Mouse (Mus musculus) liver, embryonic 14.5 days (tissue): ENCODE data around the gene Usp8. TPM values are rescaled to one million over a fixed set of nuclear protein-coding genes. Genes with fewer than 3 reads are reported as not detected.

ENCODE experiments used
- ATAC-seq: fragments of 200-750 bp; cut with Nextera tagmentation; 2 replicates; pipeline ENCODE4 v1.8.0; 2017; ENCODE audit warnings: moderate number of reproducible peaks, mild to moderate bottlenecking, moderate library complexity; ENCODE audit not compliant: insufficient read depth
- DNase-seq, 3 experiments: peaks; one replicate each; pipeline ENCODE4 v3.0.0-alpha.2; 2012 to 2013; ENCODE audit warnings: low read depth in 3 of 3, low spot score in 3 of 3
- H3K27ac ChIP-seq: fragments of 300-500 bp; sonication (generic); 2 replicates; pipeline ENCODE4 v1.5.1; 2014; ENCODE audit warnings: moderate library complexity, mild to moderate bottlenecking, control low read depth, inconsistent platforms
- H3K27me3 ChIP-seq: fragments of 300-500 bp; sonication (generic); 2 replicates; pipeline ENCODE4 v1.6.1; 2014; ENCODE audit warnings: mild to moderate bottlenecking, low read length, moderate library complexity; ENCODE audit not compliant: control insufficient read depth, insufficient read depth
- H3K36me3 ChIP-seq: fragments of 300-500 bp; sonication (generic); replicated peaks from 2 replicates; pipeline ENCODE4 v1.6.1; 2014; ENCODE audit warnings: low read depth; ENCODE audit not compliant: control insufficient read depth, insufficient read depth
- H3K4me1 ChIP-seq, 2 experiments: fragments of 200-500 bp in 1 of 2; fragments of 300-500 bp in 1 of 2; sonication (generic) in 1 of 2; replicated peaks; 2 replicates each; pipeline ENCODE4 v1.6.1; 2012 to 2014; ENCODE audit warnings: antibody characterized with exemption in 1 of 2, inconsistent platforms in 1 of 2, low read length in 1 of 2; ENCODE audit not compliant: control insufficient read depth in 2 of 2, insufficient read depth in 2 of 2
- H3K4me2 ChIP-seq: fragments of 300-500 bp; sonication (generic); 2 replicates; pipeline ENCODE4 v1.6.1; 2014; ENCODE audit warnings: low read depth, mild to moderate bottlenecking, control low read depth, moderate library complexity
- H3K4me3 ChIP-seq, 2 experiments: fragments of 200-500 bp in 1 of 2; fragments of 300-500 bp in 1 of 2; sonication (generic) in 1 of 2; 2 replicates each; pipeline ENCODE4 v1.5.1; 2012 to 2014; ENCODE audit warnings: low read depth in 2 of 2, low read length in 2 of 2, mild to moderate bottlenecking in 2 of 2, control low read depth in 1 of 2, inconsistent platforms in 1 of 2, moderate library complexity in 1 of 2; ENCODE audit not compliant: insufficient read depth in 1 of 2
- H3K9ac ChIP-seq: fragments of 300-500 bp; sonication (generic); replicated peaks from 2 replicates; pipeline ENCODE4 v1.6.1; 2014; ENCODE audit warnings: mild to moderate bottlenecking, control low read depth, moderate library complexity
- H3K9me3 ChIP-seq: fragments of 300-500 bp; sonication (generic); 2 replicates; pipeline ENCODE4 v1.6.1; 2016; ENCODE audit warnings: low read length, mixed read lengths; ENCODE audit not compliant: control insufficient read depth
- CTCF ChIP-seq: IDR thresholded peaks from 2 replicates; pipeline ENCODE4 v1.5.1; 2016; ENCODE audit warnings: antibody characterized with exemption, low read depth, control low read depth
- EP300 ChIP-seq: IDR thresholded peaks from 2 replicates; pipeline ENCODE4 v1.6.1; 2016; ENCODE audit warnings: antibody characterized with exemption, low read depth
- WGBS: fragments of 180-500 bp; shearing (Covaris S2); extraction: QIAGEN DNeasy Blood & Tissue Kit; methylation state at CpG from one replicate; pipeline ENCODE4 v1.1.7; 2014; ENCODE audit not compliant: insufficient replicate concordance; 5-methylcytosine and 5-hydroxymethylcytosine counted together
- polyA plus RNA-seq, 2 experiments: library from polyadenylated mRNA; depleted of rRNA in 1 of 2; stranded (reverse) in 1 of 2; unstranded in 1 of 2; fragments of >200 nt; fragmentation: Nextera tagmentation in 1 of 2; extraction: Ambion mirVana in 1 of 2; gene quantifications; 2 replicates each; pipeline versions ENCODE4 v1.2.1 to v1.2.3; 2012 to 2014

Gene Usp8
- polyA plus RNA-seq, 2 experiments, result 12.1 to 17.8 TPM

GRCm38 (mm10) chr2:126682937-126683336 lies 24.2 kb upstream of the Usp8 start:
- Histone ChIP-seq H3K4me1 (0 out of 4 replicates have a peak, but pooled peaks cover 0 to 2% of the 10 kb centered on the region in 2 experiments), H3K9me3 (no peaks in the 10 kb centered on the region), H3K9ac (no peak overlapping the region), H3K36me3 (no peaks in the 10 kb centered on the region; the same call in 1 of the 2 replicates), H3K4me3 (no peak overlapping the region), H3K4me2 (no peak overlapping the region), H3K27ac (no peak overlapping the region), H3K27me3 (no peaks in the 10 kb centered on the region)
- ATAC-seq (no peak), DNase-seq (no peak)
- WGBS, result 58% methylated on average over 1 of the region's 1 CpGs
- TF ChIP-seq CTCF (no peak), EP300 (no peak)

- H3K4me2 ChIP-seq, result no peak overlapping the region
- H3K36me3 ChIP-seq, result no peaks in the 10 kb centered on the region
- no peak for ATAC-seq
- no peaks in the 10 kb centered on the region for H3K4me1 ChIP-seq
- H3K4me3 ChIP-seq, result no peak overlapping the region
- no peak for TF ChIP-seq EP300
- no peak for TF ChIP-seq CTCF
- no peaks in the 10 kb centered on the region for H3K27me3 ChIP-seq
- WGBS, result 76% methylated on average over 3 of the region's 3 CpGs
- H3K9ac ChIP-seq, result no peak overlapping the region
- DNase-seq, result no peak
- H3K27ac ChIP-seq, result no peak overlapping the region
- no peaks in the 10 kb centered on the region for H3K9me3 ChIP-seq
Measured at GRCm38 (mm10) chr2:126691290-126691689, 15.8 kb upstream of the Usp8 start.

DNA sequence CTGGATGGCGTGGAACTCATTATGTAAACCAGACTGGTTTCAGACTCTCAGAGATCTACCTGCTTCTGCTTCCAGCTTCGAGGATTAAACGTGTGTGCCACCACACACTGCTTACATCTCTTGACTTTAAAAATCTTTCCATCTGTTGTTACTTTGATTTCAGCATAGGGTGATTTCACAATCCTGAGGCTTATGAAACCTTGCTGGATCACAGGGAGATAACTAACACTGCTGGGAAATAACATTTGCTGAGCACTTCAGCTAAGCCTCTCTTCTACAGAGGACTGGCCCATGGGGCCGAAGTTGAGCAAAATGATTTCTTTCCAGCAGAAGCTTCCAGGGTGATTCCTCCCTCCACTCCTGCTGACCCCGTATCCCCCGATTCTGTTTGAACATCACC lies 11.8 kb upstream of the Usp8 start:
- DNase-seq (no peak), ATAC-seq (no peak; the same call in 1 of the 2 replicates)
- H3K9ac ChIP-seq, result no peak overlapping the region
- H3K9me3 ChIP-seq, result no peaks in the 10 kb centered on the region
- H3K4me2 ChIP-seq, result no peak overlapping the region
- H3K4me3 ChIP-seq, result no peak overlapping the region
- H3K4me1 ChIP-seq, result no peaks in the 10 kb centered on the region
- H3K36me3 ChIP-seq, result no peaks in the 10 kb centered on the region
- H3K27me3 ChIP-seq, result no peaks in the 10 kb centered on the region; the same call in 1 of the 2 replicates
- no peak overlapping the region for H3K27ac ChIP-seq
- no peak for TF ChIP-seq CTCF
- no peak for TF ChIP-seq EP300
- WGBS, result 57% methylated on average over 6 of the region's 6 CpGs

- Histone ChIP-seq H3K4me1 (peaks cover 8 to 9% of the 10 kb centered on the region in 2 experiments), H3K9ac (peak overlapping the region; percentile 87), H3K27me3 (no peaks in the 10 kb centered on the region), H3K9me3 (no peaks in the 10 kb centered on the region), H3K36me3 (no peaks in the 10 kb centered on the region), H3K4me3 (peak overlapping the region; percentile 69 to 96), H3K27ac (peak overlapping the region; percentile 9), H3K4me2 (peak overlapping the region; percentile 85)
- peak; percentile 80 for ATAC-seq
- no peak for TF ChIP-seq EP300
- TF ChIP-seq CTCF, result no peak
- 1% methylated on average over 23 of the region's 23 CpGs for WGBS
- DNase-seq, result no peak
Measured at GRCm38 (mm10) chr2:126707438-126707779, 281 bp downstream of the Usp8 start.

DNA sequence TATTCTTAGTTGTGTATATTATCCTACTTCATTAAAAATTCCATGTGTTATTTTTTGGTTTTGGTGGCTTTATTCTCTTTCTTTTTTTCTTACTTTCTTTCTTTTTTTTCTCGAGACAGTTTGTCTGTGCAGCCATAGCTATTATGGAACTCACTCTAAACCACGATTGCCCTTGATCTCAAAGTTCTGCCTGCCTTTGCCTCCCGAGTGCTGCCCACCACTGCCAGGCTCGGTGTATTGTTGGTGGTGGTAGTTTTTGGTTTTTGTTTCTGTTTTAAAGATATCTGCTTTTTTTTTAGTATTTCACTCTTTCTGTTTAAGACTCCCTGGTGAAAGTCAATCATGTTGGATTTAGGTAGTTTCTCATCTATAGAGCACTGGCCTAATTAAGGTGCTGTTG lies 1.2 kb downstream of the Usp8 start:
- H3K4me3 ChIP-seq, result peak overlapping the region in 1 of 2 experiments; percentile 96; a peak in 2 of 4 replicates
- no peak overlapping the region; the same call in 1 of the 2 replicates for H3K9ac ChIP-seq
- no peaks in the 10 kb centered on the region for H3K27me3 ChIP-seq
- peak overlapping the region; percentile 85 for H3K4me2 ChIP-seq
- H3K27ac ChIP-seq, result no peak overlapping the region
- 43% methylated on average over 4 of the region's 4 CpGs for WGBS
- ATAC-seq (no peak), DNase-seq (no peak)
- TF ChIP-seq CTCF, result no peak
- TF ChIP-seq EP300, result no peak
- H3K36me3 ChIP-seq, result no peaks in the 10 kb centered on the region
- H3K4me1 ChIP-seq, result peaks cover 8 to 9% of the 10 kb centered on the region in 2 experiments
- no peaks in the 10 kb centered on the region for H3K9me3 ChIP-seq
